Mouse (Mus musculus): ENCODE results near the gene Nr1h2. TPM values are rescaled to one million over a fixed set of nuclear protein-coding genes. Genes with fewer than 3 reads are reported as not detected.

Gene Nr1h2
- total RNA-seq (2014; fragmentation: Nextera tagmentation) (68.7 and 69.2 TPM in 2 replicates), total RNA-seq (2017) (28.8 and 59.9 TPM in 2 replicates)

DNA sequence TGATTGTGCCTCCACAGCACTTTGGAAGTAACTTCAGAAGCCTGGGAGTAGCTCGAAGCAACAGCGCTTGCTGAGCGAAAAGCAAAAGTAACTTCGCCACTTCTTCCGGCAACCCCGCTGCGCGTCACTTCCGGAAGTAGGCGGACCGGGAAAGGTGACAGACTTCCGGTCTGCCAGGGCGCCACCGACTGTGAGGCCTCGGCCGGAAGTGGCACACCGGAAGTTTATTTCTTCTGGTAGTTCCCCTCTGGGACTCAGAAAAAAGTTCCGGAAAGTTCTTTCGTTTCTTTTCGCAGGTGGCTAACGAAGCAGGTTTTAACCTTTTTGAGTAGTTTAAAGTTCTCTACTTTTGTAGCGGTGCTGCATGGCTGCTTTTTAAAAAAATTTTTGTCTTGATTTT is at the start of gene Nr1h2:
Gene Nr1h2, minus strand, starts transcription at position 126 of the 400 bp plus-strand sequence.
- ATAC-seq (replicated peaks; ENCODE audit: low FRiP score, low TSS enrichment, poor library complexity, severe bottlenecking), result peak; percentile 79

DNA sequence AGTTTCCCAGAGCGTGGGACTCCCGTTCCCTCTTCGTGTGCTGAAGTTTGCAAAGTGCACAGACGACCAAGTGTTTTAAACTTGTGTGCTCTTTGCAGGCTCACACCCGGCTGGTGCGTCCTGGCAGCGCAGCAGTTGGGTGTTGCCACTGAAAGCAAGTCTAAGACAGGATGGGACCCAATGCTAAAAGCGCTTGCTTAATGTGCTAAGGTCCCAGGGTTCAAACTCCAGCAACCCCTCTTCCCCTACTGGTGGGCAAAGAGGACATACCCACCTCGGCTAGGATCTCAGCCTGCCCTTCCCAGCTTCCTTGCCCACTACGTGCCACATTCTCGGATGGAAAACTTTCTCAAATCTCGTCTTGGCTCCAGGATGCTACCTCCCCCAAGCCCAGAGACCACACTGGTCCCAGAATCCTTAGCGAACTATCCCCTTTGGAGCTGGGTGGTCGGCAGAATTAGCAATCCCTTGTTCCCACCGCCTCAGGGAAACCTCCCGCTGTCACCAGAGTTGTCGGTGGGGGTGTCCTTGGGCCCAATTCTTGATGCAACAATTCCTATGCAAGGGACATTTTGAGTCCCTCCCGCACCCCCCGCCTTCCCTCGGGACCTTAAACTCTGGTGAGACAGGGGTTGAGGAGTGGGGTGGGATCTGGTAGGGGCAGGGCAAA is 49.6 kb upstream of the Nr1h2 start:
- ATAC-seq (replicated peaks; ENCODE audit: low FRiP score, low TSS enrichment, poor library complexity, severe bottlenecking), result no peak

DNA sequence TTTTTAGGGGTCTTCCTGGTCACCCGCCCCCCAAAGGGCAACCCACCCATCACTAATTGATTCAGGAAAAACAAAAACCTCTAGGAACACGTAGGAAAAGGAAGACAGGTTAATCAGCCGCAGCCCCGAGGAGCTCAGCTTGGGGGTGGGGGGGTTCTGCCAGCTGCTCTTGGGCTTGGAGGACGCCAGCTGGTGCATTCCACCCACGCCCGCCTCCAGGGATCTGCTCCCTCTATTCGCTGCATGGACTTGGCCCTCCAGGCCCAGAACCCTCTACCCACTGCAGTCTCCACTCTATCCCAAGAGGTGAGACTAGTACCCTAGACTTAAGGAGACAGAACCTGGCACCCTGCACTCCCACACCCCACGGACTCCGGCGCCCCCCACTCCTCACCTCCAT is 48.7 kb upstream of the Nr1h2 start:
- ATAC-seq (replicated peaks; ENCODE audit: low FRiP score, low TSS enrichment, poor library complexity, severe bottlenecking), result no peak

DNA sequence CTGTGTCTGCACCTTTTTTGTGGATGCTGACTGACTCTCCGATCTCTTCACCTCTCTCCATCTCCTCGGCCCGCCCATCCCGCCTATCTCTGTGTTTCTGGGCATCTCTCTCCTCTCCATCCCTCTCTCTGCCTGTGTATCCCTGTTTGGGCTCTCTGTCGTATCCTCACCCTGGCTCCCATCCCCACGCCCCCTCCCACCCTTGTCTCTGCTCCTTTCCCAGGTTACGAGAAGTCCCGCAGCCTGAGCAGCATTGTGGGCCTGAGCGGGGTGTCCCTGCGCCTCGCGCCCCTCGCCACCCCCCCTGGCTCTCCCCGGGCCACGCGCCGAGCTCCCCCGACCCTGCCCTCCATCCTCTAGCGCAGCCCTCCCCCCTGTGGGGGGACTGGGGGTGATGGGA is 47.9 kb upstream of the Nr1h2 start:
- no peak for ATAC-seq (replicated peaks; ENCODE audit: low FRiP score, low TSS enrichment, poor library complexity, severe bottlenecking)

DNA sequence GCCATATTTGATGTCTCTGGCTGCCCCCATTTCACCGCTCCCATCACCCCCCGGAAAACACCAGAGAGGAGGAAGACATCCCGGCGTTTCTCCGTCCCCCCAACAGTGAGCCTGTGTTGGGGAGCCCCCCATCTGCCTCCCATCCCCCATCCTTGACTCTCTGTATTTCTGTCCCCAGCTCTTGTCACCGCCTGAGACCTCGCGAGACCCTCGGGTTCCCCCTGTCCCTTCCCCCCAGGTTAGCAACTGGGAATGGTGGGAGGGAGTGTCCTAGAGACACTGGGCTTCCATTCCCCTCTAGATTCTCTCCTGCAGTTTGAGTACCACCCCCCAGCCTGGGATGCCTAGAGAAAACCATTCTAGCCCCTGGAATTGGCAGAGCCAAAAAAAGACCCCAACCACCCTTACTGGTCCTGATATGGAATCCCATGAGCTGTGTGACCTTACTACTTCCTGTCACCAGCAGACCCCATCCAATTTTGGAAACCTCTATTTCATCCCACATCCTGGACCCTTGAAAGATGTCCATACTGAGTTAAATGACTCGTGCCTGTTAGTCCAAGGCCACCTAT is 47.0 kb upstream of the Nr1h2 start:
- ATAC-seq (replicated peaks; ENCODE audit: low FRiP score, low TSS enrichment, poor library complexity, severe bottlenecking), result no peak

DNA sequence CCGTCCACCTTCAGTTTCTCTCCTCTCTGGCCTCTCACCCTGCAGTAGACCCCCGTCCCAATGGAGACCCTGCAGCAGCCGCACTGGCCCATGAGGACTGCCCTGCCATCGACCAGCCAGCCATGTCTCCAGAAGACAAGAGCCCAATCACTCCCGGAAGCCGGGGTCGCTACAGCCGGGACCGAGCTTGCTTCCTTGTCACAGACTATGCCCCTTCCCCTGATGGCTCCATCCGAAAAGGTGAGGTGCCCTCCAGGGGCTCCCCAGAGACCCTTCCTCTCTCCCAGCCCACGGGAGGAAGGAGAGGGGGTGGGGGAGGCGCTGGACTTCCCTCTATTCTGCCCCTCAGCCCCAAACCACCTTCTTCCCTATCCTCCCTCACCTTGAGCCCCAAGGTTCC is 44.6 kb upstream of the Nr1h2 start:
- no peak for ATAC-seq (replicated peaks; ENCODE audit: low FRiP score, low TSS enrichment, poor library complexity, severe bottlenecking)

DNA sequence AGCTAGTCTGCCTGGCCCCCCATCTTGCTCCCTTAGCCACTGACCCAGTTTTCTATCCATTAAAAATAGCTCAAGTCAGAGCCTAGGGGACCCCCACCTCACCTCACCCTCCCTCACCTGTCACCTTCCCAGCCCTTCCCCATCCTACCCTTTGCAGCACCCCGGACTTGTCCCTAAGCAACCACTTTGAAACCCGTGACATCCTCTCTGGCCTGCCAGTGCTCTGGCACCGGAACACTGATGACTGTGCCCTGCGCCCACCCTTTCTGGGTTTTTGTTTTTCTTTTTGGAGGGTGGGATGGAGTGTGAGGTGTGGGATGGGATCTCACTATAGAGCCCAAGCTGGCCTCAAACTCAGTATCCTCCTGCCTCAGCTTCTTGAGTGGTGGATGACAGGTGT is 43.9 kb upstream of the Nr1h2 start:
- no peak for ATAC-seq (replicated peaks; ENCODE audit: low FRiP score, low TSS enrichment, poor library complexity, severe bottlenecking)

DNA sequence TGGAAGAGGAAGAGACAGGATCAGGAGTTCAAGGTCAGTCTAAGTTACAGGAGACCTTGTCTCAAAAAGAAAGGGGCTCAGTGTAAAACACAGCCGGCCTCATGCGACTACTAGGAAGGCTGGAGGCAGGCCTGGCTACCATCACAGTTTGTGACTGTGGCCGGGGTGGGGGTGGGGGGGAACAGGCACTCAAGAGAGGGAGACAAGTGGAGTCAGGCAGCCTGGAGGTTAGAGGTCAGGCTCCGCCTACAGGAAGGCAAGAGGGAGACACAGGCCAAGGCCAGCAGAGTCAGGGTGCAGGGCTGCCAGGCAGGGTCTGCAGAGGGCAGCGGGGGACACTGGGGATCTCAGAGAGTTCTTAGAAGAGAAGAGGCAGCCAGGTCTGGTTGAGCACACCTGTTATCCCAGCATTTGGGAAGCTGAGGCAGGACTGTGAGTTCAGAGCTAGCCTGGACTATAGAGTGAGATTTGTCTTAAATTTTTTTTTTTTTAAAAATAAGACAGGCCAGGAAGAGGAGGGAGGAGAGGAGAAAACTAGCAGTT is 43.3 kb upstream of the Nr1h2 start:
- no peak for ATAC-seq (replicated peaks; ENCODE audit: low FRiP score, low TSS enrichment, poor library complexity, severe bottlenecking)

DNA sequence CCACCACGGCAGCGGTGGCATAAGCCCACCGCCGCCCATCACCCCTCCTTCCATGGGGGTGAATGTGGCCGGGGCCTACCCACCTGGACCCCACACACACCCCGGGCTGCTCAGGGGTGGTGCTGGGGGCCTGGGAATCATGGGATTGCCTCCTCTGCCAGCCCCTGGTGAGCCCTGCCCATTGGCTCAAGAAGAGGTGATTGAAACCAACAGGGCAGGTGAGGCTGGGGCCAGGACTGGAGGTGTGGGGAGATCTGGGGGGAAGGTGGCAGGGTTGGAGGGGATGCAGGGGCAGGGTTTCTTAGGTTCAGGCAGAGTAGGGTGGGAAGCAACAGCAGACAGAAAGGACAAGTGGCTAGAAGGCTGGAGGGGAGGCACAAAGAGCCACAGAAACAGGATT is 42.3 kb upstream of the Nr1h2 start:
- no peak for ATAC-seq (replicated peaks; ENCODE audit: low FRiP score, low TSS enrichment, poor library complexity, severe bottlenecking)

DNA sequence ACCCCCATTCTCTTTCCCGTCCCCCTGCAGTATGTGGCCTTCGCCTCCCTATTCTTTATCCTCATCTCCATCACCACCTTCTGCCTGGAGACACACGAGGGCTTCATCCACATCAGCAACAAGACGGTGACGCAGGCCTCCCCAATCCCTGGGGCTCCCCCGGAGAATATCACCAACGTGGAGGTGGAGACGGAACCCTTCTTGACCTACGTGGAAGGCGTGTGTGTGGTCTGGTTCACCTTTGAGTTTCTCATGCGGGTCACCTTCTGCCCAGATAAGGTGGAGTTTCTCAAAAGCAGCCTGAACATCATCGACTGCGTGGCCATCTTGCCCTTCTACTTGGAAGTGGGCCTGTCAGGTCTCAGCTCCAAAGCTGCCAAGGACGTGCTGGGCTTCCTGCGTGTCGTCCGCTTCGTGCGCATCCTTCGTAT is 41.4 kb upstream of the Nr1h2 start:
- ATAC-seq (replicated peaks; ENCODE audit: low FRiP score, low TSS enrichment, poor library complexity, severe bottlenecking), result no peak

DNA sequence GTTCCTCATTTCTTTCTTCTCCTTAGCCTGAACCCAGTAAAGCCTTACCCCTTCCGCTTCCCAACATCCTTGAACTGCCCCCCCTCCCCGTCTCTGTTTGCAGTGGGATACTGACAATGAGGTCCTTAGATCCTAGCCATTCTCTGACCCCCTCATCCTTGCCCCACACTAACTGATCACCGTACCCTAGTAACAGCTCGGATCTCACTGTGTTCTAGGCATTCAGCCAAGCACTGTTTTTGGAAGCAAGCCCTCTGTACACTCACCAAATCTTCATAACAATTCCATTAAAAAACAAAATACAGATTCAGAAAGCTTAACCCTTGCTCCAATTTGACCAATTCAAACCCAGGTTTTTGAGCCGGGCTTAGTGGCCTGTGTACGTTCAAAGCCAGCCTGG is 40.5 kb upstream of the Nr1h2 start:
- ATAC-seq (replicated peaks; ENCODE audit: low FRiP score, low TSS enrichment, poor library complexity, severe bottlenecking), result no peak

DNA sequence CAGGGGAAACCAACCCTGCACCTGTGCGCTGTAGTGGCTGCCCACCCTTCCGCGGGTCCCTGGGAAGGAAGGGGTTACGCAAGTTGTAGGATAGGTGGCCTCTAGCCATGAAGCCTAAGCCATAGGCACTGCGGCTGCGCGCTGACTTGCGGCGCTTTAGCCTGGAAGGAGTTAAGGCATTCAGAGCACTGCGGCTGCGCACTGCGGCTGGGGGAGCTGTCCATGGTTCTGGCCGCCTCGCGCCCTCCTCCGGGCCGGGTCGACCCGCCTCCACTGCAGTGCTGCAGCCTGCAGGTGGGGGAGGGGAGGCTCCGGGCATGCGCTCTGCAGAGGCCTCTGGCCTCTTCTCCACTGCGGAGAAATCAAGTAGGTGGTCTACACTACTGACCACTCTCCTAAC is 40.0 kb upstream of the Nr1h2 start:
- peak; percentile 48 for ATAC-seq (replicated peaks; ENCODE audit: low FRiP score, low TSS enrichment, poor library complexity, severe bottlenecking)

DNA sequence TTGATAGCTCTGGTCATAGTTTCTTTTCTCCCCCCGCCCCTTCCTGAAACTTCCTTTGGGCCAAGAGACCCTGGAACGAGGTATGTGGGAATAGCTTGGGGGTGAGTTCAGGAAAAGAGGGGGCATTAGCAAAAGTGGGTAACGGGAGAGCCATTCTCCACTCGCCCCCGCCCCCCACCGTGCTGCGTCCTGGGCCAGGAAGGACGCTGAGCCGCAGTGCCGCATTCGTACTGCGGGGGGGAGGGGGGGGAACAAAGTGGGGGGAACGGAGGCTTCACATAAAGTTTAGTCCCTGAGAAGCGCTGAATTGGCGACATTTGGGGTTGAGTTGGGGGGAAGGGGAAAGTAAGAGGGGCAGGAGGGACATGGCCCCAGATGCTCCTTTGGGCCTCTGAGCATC is 39.3 kb upstream of the Nr1h2 start:
- no peak for ATAC-seq (replicated peaks; ENCODE audit: low FRiP score, low TSS enrichment, poor library complexity, severe bottlenecking)

DNA sequence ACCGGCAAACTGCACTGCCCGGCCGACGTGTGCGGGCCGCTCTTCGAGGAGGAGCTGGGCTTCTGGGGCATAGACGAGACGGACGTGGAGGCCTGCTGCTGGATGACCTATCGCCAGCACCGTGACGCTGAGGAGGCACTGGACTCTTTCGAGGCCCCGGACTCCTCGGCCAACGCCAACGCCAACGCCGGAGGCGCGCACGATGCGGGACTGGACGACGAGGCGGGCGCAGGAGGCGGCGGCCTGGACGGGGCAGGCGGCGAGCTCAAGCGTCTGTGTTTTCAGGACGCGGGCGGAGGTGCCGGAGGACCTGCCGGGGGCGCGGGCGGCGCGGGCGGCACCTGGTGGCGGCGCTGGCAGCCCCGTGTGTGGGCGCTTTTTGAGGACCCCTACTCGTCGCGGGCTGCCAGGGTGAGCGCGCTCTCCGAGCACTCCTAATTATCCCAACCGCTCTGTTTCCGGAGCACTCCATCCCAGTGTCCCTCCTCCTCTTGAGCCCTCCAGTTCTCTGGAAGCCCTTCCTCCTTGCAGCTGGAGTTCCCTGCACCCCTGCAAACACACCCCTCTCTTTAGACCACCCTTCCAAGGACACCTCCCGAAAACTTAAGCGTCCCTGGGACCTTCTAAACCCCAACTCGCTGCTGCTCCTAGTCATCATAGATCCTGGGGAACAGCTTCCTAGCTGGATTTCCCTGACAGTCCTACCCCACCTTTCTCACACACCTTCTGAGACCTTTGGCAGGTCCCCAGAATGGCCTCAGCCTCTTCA is 37.8 kb upstream of the Nr1h2 start:
- ATAC-seq (replicated peaks; ENCODE audit: low FRiP score, low TSS enrichment, poor library complexity, severe bottlenecking), result no peak

DNA sequence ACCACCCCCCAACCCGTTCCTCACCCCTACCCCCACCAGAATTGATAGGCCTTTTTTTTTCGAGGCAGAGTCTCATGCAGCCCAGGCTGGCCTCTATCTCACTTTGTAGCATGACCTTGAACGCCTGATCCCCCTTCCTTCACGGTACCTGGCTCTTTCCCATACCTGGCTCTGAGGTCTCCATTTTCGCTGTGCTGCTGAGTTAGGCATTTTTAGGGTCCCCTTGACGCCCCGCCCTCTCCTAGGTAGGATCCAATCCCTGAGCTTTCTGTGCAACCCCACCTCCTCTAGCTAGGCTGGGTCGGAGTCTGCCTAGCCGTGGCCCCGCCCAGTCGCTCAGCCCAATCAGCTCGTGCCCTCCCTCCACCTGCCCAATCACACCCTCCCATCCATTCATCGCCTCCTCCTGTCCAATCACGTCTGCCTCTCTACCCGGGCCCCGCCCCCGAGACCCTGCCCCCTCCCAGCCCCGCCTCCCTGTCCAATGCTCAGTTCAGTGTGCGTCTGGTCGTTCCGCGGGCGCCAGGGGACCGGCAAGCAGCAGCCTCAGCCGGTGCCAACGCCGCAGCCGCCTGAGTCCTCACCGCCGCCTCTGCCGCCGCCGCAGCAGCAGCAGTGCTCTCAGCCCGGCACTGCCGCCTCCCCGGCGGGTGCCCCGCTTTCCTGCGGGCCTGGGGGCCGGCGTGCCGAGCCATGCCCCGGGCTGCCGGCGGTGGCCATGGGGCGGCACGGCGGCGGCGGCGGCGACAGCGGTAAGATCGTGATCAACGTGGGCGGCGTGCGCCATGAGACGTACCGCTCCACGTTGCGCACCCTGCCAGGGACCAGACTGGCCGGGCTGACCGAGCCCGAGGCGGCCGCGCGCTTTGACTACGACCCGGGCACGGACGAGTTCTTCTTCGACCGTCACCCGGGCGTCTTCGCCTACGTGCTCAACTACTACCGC is 36.9 kb upstream of the Nr1h2 start, which contains the start of gene Kcnc3:
Gene Kcnc3, plus strand, starts transcription at position 263 of the 946 bp plus-strand sequence.
- ATAC-seq (replicated peaks; ENCODE audit: low FRiP score, low TSS enrichment, poor library complexity, severe bottlenecking), result peak; percentile 95

DNA sequence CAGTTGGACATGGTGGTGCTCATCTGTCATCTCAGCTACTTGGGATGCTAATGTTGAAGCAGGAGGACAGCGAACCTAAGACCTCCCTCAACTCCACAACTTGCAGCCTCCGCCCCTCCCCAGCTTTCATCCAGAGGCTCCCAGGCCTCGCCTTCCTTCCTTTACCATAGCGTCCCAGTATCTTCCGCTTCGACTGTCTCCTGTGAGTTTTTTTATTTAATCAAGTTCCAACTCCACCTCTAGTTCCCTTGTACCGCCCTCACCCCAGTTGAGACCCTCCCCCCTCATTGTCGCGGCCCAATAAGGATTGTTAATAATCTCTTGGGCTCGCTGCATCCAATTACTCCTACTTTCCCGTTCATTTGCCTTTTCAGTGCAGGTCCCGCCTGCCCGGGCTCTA is 36.2 kb upstream of the Nr1h2 start:
- no peak for ATAC-seq (replicated peaks; ENCODE audit: low FRiP score, low TSS enrichment, poor library complexity, severe bottlenecking)

DNA sequence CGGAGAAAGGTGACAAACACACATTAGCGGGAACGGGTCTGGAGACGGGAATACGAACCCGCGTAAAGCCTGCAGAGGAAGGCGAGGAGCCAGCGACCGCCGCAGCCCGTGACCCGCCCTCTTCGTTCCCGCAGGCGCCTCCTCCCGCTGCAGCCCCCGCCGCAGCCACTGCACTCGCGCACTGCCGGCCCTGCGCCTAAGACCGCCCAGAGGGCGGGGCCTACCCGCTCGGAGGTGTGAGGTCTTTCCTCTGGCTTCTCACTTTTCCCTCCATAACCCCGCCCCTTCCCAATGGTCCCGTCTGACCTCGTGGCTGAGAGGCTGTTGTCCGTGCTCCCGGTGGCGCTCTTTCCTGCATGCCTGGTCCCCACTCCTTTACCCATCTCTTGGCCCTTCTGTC is 35.4 kb upstream of the Nr1h2 start:
- ATAC-seq (replicated peaks; ENCODE audit: low FRiP score, low TSS enrichment, poor library complexity, severe bottlenecking), result 0 out of 2 replicates have a peak, but pooled peaks have one; percentile 36

DNA sequence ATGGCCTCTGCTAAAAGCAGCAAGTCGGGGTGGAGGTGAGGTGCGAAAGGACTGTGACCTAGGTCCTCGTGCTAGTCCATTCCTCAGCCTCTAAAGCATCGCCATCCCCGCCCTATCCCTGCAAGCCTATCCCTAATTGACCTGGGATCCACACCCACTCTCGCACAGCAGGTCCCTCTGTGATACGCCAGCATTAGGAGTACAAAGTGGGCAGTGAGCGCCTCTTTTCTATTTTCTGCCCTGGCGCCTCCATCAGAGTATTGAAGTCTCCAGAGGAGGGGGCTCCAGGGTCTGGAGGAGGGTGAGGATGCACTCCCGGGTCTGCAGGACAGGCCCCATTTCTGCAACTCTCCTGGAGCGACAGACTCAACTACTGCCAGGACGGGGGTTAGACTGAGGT is 34.6 kb upstream of the Nr1h2 start:
- no peak for ATAC-seq (replicated peaks; ENCODE audit: low FRiP score, low TSS enrichment, poor library complexity, severe bottlenecking)

DNA sequence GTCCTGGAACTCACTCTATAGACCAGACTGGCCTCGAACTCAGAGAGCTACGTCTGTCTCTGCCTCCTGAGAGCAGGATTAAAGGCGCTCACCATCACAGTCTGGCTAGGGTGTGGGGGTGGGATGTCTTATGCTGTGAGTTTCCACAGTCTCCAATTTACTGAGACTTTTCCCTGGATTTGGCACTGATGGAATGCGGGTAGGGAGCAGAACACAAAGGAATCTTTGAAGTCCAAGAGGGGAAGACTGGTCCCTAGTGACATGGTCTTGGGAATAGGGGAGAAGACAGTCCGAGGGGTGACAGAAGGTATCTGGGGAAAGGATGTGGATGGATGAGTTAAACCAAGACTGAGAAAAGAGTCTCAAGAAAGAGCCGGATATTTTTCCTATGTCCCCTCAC is 33.9 kb upstream of the Nr1h2 start:
- ATAC-seq (replicated peaks; ENCODE audit: low FRiP score, low TSS enrichment, poor library complexity, severe bottlenecking), result no peak
